Comparison of ENCODE assay signal across 7 mouse cellular contexts in genomic region chr5:100919069-100919468, GRCm38 (mm10).
DNase-seq lines count a peak whose midpoint lies in the region; ATAC-seq and TF ChIP-seq lines count a peak whose summit lies in the region.

No protein-coding gene starts in this region.

- no peak for TF ChIP-seq EP300 in MEL (IDR thresholded peaks at IDR 0.05; ENCODE audit: low read depth in 1 of 2, low read length in 2 of 2)

- peak; percentile 6 to 79 (median 69); a peak in 5 of 6 replicates for TF ChIP-seq CTCF in MEL (IDR thresholded peaks at IDR 0.05 in 2 of 3, conservative IDR thresholded peaks at IDR 0.05 in 1 of 3; ENCODE audit: control insufficient read depth in 1 of 3, insufficient read depth in 1 of 3, low read depth in 2 of 3, low read length in 3 of 3, poor library complexity in 1 of 3, severe bottlenecking in 1 of 3)
- peak; percentile 80 for TF ChIP-seq CTCF in left cerebral cortex, adult 2 months (IDR thresholded peaks at IDR 0.05)

- no peaks in the 10 kb centered on the region for H3K36me3 ChIP-seq in liver, embryonic 13.5 days
- no peaks in the 10 kb centered on the region for H3K36me3 ChIP-seq in liver, embryonic 11.5 days (ENCODE audit: control insufficient read depth, insufficient read depth, low read length)
- peaks cover 0 to 3% of the 10 kb centered on the region in 2 experiments; a peak in 1 of 4 replicates for H3K36me3 ChIP-seq in MEL (ENCODE audit: control insufficient read depth in 1 of 2, insufficient read depth in 2 of 2, low read length in 2 of 2)
- H3K36me3 ChIP-seq in heart, embryonic 12.5 days, result no peaks in the 10 kb centered on the region

- peak; percentile 5 for DNase-seq in liver, embryonic 13.5 days
- no peak for DNase-seq in liver, embryonic 11.5 days (ENCODE audit: low spot score)
- DNase-seq in MEL (ENCODE audit: low read depth, low spot score), result peak; percentile 73
- DNase-seq in c-Kit-positive CD71-positive TER-119-negative erythroid progenitor cells, embryonic 14.5 days (ENCODE audit: low read depth), result peak; percentile 48
- DNase-seq in left cerebral cortex, adult 2 months (ENCODE audit: extremely low spot score in 1 of 2, low spot score in 2 of 2), result peak; percentile 54 to 59
- DNase-seq in right cerebral cortex, postnatal 4 days, result peak; percentile 53

- 20% methylated on average over 9 of the region's 9 CpGs for WGBS in liver, embryonic 13.5 days (ENCODE audit: insufficient replicate concordance)
- 23% methylated on average over 9 of the region's 9 CpGs for WGBS in liver, embryonic 11.5 days
- WGBS in heart, embryonic 12.5 days, result 18% methylated on average over 9 of the region's 9 CpGs

- no peaks in the 10 kb centered on the region for H3K4me1 ChIP-seq in liver, embryonic 13.5 days (replicated peaks)
- H3K4me1 ChIP-seq in liver, embryonic 11.5 days (replicated peaks; ENCODE audit: control insufficient read depth, insufficient read depth, low read length), result no peaks in the 10 kb centered on the region
- 0 out of 4 replicates have a peak, but pooled peaks cover 0 to 2% of the 10 kb centered on the region in 2 experiments for H3K4me1 ChIP-seq in MEL (ENCODE audit: control insufficient read depth in 1 of 2, insufficient read depth in 2 of 2, low read length in 2 of 2)
- peaks cover 5% of the 10 kb centered on the region for H3K4me1 ChIP-seq in heart, embryonic 12.5 days (replicated peaks)

- H3K79me2 ChIP-seq in MEL (ENCODE audit: control insufficient read depth, insufficient read depth, low read length, poor library complexity), result no peaks in the 10 kb centered on the region

- intact Hi-C loops in left cerebral cortex, adult 2 months (cut with DNase I), result loop anchor here (10.0 kb wide), 1 partner anchor 354 kb away; no protein-coding TSS in a partner anchor

- no peak overlapping the region for H3K4me2 ChIP-seq in liver, embryonic 13.5 days
- H3K4me2 ChIP-seq in liver, embryonic 11.5 days, result no peak overlapping the region
- peak overlapping the region; percentile 40; the same call in 1 of the 2 replicates for H3K4me2 ChIP-seq in heart, embryonic 12.5 days

- peak; percentile 85 for TF ChIP-seq RAD21 in MEL (IDR thresholded peaks at IDR 0.05; ENCODE audit: low read depth, low read length)

- no peaks in the 10 kb centered on the region for H3K27me3 ChIP-seq in liver, embryonic 13.5 days
- no peaks in the 10 kb centered on the region for H3K27me3 ChIP-seq in liver, embryonic 11.5 days (replicated peaks; ENCODE audit: control insufficient read depth, insufficient read depth, low read length)
- H3K27me3 ChIP-seq in MEL (ENCODE audit: control insufficient read depth in 1 of 2, insufficient read depth in 2 of 2, low read length in 2 of 2), result no peaks in the 10 kb centered on the region
- H3K27me3 ChIP-seq in heart, embryonic 12.5 days (replicated peaks), result peaks cover 12% of the 10 kb centered on the region

- no peak for ATAC-seq in liver, embryonic 13.5 days (ENCODE audit: low read depth)
- ATAC-seq in liver, embryonic 11.5 days (replicated peaks; ENCODE audit: low FRiP score), result no peak
- no peak for ATAC-seq in heart, embryonic 12.5 days (ENCODE audit: insufficient number of reproducible peaks, low FRiP score)

- H3K9ac ChIP-seq in liver, embryonic 13.5 days, result no peak overlapping the region
- H3K9ac ChIP-seq in liver, embryonic 11.5 days (ENCODE audit: low read depth, low read length), result no peak overlapping the region
- H3K9ac ChIP-seq in MEL (ENCODE audit: control insufficient read depth, low read depth, low read length, poor library complexity, severe bottlenecking), result no peak overlapping the region
- no peak overlapping the region for H3K9ac ChIP-seq in heart, embryonic 12.5 days

- H3K27ac ChIP-seq in liver, embryonic 13.5 days, result no peak overlapping the region
- no peak overlapping the region for H3K27ac ChIP-seq in liver, embryonic 11.5 days (ENCODE audit: low read depth, low read length)
- no peak overlapping the region for H3K27ac ChIP-seq in MEL (ENCODE audit: control insufficient read depth, low read depth, low read length)
- H3K27ac ChIP-seq in heart, embryonic 12.5 days (ENCODE audit: poor library complexity, severe bottlenecking), result no peak overlapping the region
- H3K27ac ChIP-seq in left cerebral cortex, adult 2 months, result no peak overlapping the region

- H3K9me3 ChIP-seq in liver, embryonic 13.5 days (replicated peaks), result no peaks in the 10 kb centered on the region
- no peaks in the 10 kb centered on the region for H3K9me3 ChIP-seq in liver, embryonic 11.5 days (ENCODE audit: control insufficient read depth, low read length)
- H3K9me3 ChIP-seq in MEL (replicated peaks; ENCODE audit: insufficient read depth, low read length), result no peaks in the 10 kb centered on the region
- H3K9me3 ChIP-seq in heart, embryonic 12.5 days (replicated peaks), result no peaks in the 10 kb centered on the region

- no peak for TF ChIP-seq POLR2A in MEL (IDR thresholded peaks at IDR 0.05; ENCODE audit: control insufficient read depth in 1 of 2, insufficient read depth in 1 of 2, low read depth in 1 of 2, low read length in 2 of 2, poor library complexity in 1 of 2)

- no peak overlapping the region for H3K4me3 ChIP-seq in liver, embryonic 13.5 days (replicated peaks)
- no peak overlapping the region for H3K4me3 ChIP-seq in liver, embryonic 11.5 days (ENCODE audit: low read depth, low read length)
- H3K4me3 ChIP-seq in MEL (ENCODE audit: control insufficient read depth in 1 of 2, insufficient read depth in 1 of 2, low read depth in 2 of 2, low read length in 2 of 2), result no peak overlapping the region
- H3K4me3 ChIP-seq in heart, embryonic 12.5 days, result no peak overlapping the region
- H3K4me3 ChIP-seq in left cerebral cortex, adult 2 months, result no peak overlapping the region

TF ChIP-seq in MEL, 35 proteins besides CTCF, POLR2A, EP300 and RAD21:
- TF ChIP-seq BHLHE40 (IDR thresholded peaks at IDR 0.05; ENCODE audit: borderline replicate concordance, low read depth, low read length) (no peak), TAL1 (IDR thresholded peaks at IDR 0.05; ENCODE audit: low read length) (no peak), SMC3 (IDR thresholded peaks at IDR 0.05; ENCODE audit: low read depth, low read length) (peak; percentile 67), ZC3H11A (IDR thresholded peaks at IDR 0.05; ENCODE audit: low read depth, low read length) (peak; percentile 68)
